Mouse (Mus musculus) heart, embryonic 12.5 days (tissue): ENCODE results near the gene Pip5k1a. TPM values are rescaled to one million over a fixed set of nuclear protein-coding genes. Genes with fewer than 3 reads are reported as not detected.
"Not testable (repeated sequence)": the region's sequence is repeated elsewhere in the genome, so short reads cannot be mapped to it uniquely, and the experiment has no call there.

Experiments used
- ATAC-seq: fragments of 200-750 bp; cut with Nextera tagmentation; 2 replicates; pipeline ENCODE4 v1.8.0; 2017; ENCODE audit warnings: moderate TSS enrichment, moderate library complexity; ENCODE audit not compliant: insufficient number of reproducible peaks, low FRiP score
- H3K27ac ChIP-seq: fragments of 300-500 bp; sonication (generic); 2 replicates; pipeline ENCODE4 v1.5.1; 2016; ENCODE audit warnings: mild to moderate bottlenecking, moderate library complexity; ENCODE audit not compliant: poor library complexity, severe bottlenecking
- H3K27me3 ChIP-seq: fragments of 300-500 bp; sonication (generic); replicated peaks from 2 replicates; pipeline ENCODE4 v1.6.1; 2016; ENCODE audit warnings: mild to moderate bottlenecking, moderate library complexity
- H3K36me3 ChIP-seq: fragments of 300-500 bp; sonication (generic); 2 replicates; pipeline ENCODE4 v1.6.1; 2016; ENCODE audit warnings: mild to moderate bottlenecking, moderate library complexity
- H3K4me1 ChIP-seq: fragments of 300-500 bp; sonication (generic); replicated peaks from 2 replicates; pipeline ENCODE4 v1.6.1; 2016; ENCODE audit warnings: mild to moderate bottlenecking
- H3K4me2 ChIP-seq: fragments of 300-500 bp; sonication (generic); 2 replicates; pipeline ENCODE4 v1.6.1; 2016; ENCODE audit warnings: mild to moderate bottlenecking, moderate library complexity
- H3K4me3 ChIP-seq: fragments of 300-500 bp; sonication (generic); 2 replicates; pipeline ENCODE4 v1.5.1; 2016; ENCODE audit warnings: mild to moderate bottlenecking
- H3K9ac ChIP-seq: fragments of 300-500 bp; sonication (generic); 2 replicates; pipeline ENCODE4 v1.6.1; 2016; ENCODE audit warnings: mild to moderate bottlenecking, moderate library complexity
- H3K9me3 ChIP-seq: fragments of 300-500 bp; sonication (generic); replicated peaks from 2 replicates; pipeline ENCODE4 v1.6.1; 2016; ENCODE audit warnings: mild to moderate bottlenecking, moderate library complexity
- WGBS: fragments of 180-500 bp; shearing (Covaris S2); methylation state at CpG from one replicate; pipeline ENCODE4 v1.1.7; 2016; 5-methylcytosine and 5-hydroxymethylcytosine counted together
- polyA plus RNA-seq: library from polyadenylated mRNA; unstranded; fragments of >200 nt; fragmentation: Nextera tagmentation; extraction: Ambion mirVana; gene quantifications from 2 replicates; pipeline ENCODE4 v1.2.1, GENCODE M21; 2016

Gene Pip5k1a
- polyA plus RNA-seq, 1 experiment from 2014 or later: 18.2 TPM

DNA sequence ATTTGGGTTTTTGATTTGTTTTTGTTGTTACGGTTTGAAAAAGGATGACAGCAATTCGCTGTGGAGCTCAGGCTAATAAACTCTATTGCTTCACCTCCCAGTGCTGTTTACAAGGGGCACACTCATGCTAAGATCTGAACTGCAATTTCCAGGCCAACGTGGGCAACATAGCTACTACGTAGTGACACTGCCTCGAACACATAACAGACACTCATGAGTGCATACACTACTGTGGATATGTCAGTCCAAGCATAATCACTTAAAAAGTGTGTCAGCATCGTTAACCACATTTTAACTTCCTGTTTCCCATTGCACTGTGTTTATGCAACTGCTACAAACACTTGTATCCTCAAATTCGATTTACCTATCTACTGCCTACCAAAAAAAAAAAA is 63.9 kb downstream of the Pip5k1a start:
- Histone ChIP-seq H3K9ac (peak overlapping the region; percentile 38; the same call in 1 of the 2 replicates), H3K36me3 (peaks cover 10% of the 10 kb centered on the region; the same call in 1 of the 2 replicates), H3K4me1 (peaks cover 7% of the 10 kb centered on the region), H3K27ac (peak overlapping the region; percentile 64; the same call in 1 of the 2 replicates), H3K9me3 (no peaks in the 10 kb centered on the region), H3K27me3 (no peaks in the 10 kb centered on the region), H3K4me2 (peak overlapping the region; percentile 64), H3K4me3 (peak overlapping the region; percentile 82)
- 26% methylated on average over 7 of the region's 7 CpGs for WGBS
- ATAC-seq: peak; percentile 14; the same call in 1 of the 2 replicates

- H3K27me3 ChIP-seq: no peaks in the 10 kb centered on the region
- ATAC-seq: peak; percentile 98
- WGBS: under 1% methylated on average over 36 of the region's 36 CpGs
- peak within 1 kb of the TSS; percentile 85 for H3K9ac ChIP-seq
- no peaks in the 10 kb centered on the region for H3K9me3 ChIP-seq
- H3K36me3 ChIP-seq: peaks cover 12% of the 10 kb centered on the region; the same call in 1 of the 2 replicates
- H3K27ac ChIP-seq: peak within 1 kb of the TSS; percentile 70
- peaks cover 7% of the 10 kb centered on the region for H3K4me1 ChIP-seq
- peak within 1 kb of the TSS; percentile 82 for H3K4me3 ChIP-seq
- H3K4me2 ChIP-seq: peak within 1 kb of the TSS; percentile 73
These were observed 64.4 kb downstream of the Pip5k1a start, which contains the start of gene Psmd4 for GRCm38 (mm10) chr3:95042166-95042837. Gene Psmd4 (minus strand): TSS chr3:95042614.

DNA sequence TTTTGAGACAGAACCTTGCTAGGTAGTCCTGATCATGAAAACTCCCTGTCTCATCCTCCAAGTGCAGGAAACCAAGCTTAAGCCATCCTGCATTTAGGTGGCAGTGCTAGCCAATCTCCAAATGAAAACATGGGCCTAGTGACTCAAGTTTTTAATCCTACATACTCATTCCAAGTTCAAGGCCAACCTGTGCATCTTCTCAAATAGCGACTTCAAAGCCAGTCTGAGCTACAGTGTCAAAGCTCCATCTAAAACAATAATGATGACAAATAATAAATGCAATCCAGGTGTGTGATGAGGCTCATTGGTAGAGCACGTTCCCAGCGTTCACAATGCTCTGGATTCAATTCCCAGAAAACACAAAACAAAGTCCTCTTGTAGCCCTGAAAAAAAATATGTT is 65.1 kb downstream of the Pip5k1a start:
- H3K4me1 ChIP-seq: peaks cover 7% of the 10 kb centered on the region
- peak overlapping the region; percentile 73 for H3K4me2 ChIP-seq
- 15% methylated on average over 3 of the region's 3 CpGs for WGBS
- H3K9ac ChIP-seq: peak overlapping the region; percentile 85
- H3K9me3 ChIP-seq: no peaks in the 10 kb centered on the region
- no peaks in the 10 kb centered on the region for H3K27me3 ChIP-seq
- peaks cover 18% of the 10 kb centered on the region for H3K36me3 ChIP-seq
- no peak for ATAC-seq
- no peak overlapping the region for H3K27ac ChIP-seq
- H3K4me3 ChIP-seq: peak overlapping the region; percentile 82

GRCm38 (mm10) chr3:95029953-95030352 is 76.8 kb downstream of the Pip5k1a start:
- H3K4me3 ChIP-seq: no peak overlapping the region
- H3K9ac ChIP-seq: no peak overlapping the region
- peaks cover 50% of the 10 kb centered on the region for H3K36me3 ChIP-seq
- H3K4me1 ChIP-seq: peaks cover 22% of the 10 kb centered on the region
- no peaks in the 10 kb centered on the region for H3K9me3 ChIP-seq
- H3K27ac ChIP-seq: no peak overlapping the region
- no peak overlapping the region for H3K4me2 ChIP-seq
- no peak for ATAC-seq
- 71% methylated on average over 3 of the region's 3 CpGs for WGBS
- no peaks in the 10 kb centered on the region for H3K27me3 ChIP-seq

DNA sequence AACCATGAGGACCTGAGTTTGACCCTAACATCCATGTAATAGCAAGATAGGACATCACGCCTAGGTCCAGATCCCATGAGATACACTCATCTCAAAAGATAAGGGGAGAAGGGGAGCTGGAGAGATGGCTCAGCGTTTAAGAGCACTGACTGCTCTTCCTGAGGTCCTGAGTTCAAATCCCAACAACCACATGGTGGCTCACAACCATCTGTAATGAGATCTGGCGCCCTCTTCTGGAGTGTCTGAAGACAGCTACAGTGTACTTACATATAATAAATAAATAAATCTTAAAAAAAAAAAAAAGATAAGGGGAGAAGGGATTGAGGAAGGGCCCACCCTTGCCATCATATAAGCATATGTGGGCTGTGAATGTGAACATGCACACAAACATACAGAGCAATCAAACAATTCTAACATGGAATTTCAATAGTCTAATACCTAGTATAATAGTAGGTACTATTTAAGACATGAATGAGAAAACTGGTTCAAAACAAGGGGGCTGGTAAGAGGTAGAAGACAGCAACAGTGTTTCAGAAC is 77.4 kb downstream of the Pip5k1a start:
- H3K4me3 ChIP-seq, H3K4me2 ChIP-seq, H3K9ac ChIP-seq, ATAC-seq, H3K27me3 ChIP-seq, H3K9me3 ChIP-seq, H3K27ac ChIP-seq: not testable (repeated sequence)
- 62% methylated on average over 3 of the region's 3 CpGs for WGBS
- H3K36me3 ChIP-seq: peaks cover 44% of the 10 kb centered on the region
- peaks cover 28% of the 10 kb centered on the region for H3K4me1 ChIP-seq

GRCm38 (mm10) chr3:95028603-95029002 is 78.1 kb downstream of the Pip5k1a start:
- no peak for ATAC-seq
- Histone ChIP-seq H3K36me3 (peaks cover 38% of the 10 kb centered on the region), H3K4me2 (no peak overlapping the region), H3K4me1 (peaks cover 31% of the 10 kb centered on the region), H3K27me3 (no peaks in the 10 kb centered on the region), H3K4me3 (no peak overlapping the region), H3K27ac (no peak overlapping the region), H3K9ac (no peak overlapping the region), H3K9me3 (no peaks in the 10 kb centered on the region)
- WGBS: 77% methylated on average over 3 of the region's 3 CpGs

DNA sequence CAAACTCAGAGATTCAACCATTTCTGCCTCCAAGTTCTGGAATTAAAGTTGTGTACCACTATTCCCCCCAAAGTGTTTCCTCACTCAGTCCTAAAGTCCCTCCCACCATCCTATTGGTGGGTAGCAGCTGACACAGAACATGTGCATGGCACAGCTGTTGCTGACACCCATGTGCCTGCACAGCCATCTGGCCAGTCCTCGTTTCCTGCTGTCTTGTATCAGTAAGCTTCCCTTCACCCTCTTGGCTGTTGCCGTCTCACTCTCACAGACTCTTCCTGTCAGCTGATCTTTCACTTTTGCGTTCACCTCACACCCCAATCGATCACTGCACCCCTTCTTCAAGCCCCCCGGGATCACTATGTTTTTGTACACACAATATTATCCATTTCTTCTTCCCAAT is 79.0 kb downstream of the Pip5k1a start:
- WGBS: 43% methylated on average over 5 of the region's 5 CpGs
- ATAC-seq: no peak
- Histone ChIP-seq H3K36me3 (peaks cover 29% of the 10 kb centered on the region), H3K9ac (no peak overlapping the region), H3K9me3 (no peaks in the 10 kb centered on the region), H3K27ac (0 out of 2 replicates have a peak overlapping the region, but pooled peaks have one; percentile 42), H3K27me3 (no peaks in the 10 kb centered on the region), H3K4me3 (no peak overlapping the region), H3K4me1 (peaks cover 35% of the 10 kb centered on the region), H3K4me2 (no peak overlapping the region)

- 67% methylated on average over 5 of the region's 5 CpGs for WGBS
- Histone ChIP-seq H3K4me1 (peaks cover 35% of the 10 kb centered on the region), H3K4me3 (no peak overlapping the region), H3K27me3 (no peaks in the 10 kb centered on the region), H3K9ac (no peak overlapping the region), H3K4me2 (no peak overlapping the region), H3K36me3 (peaks cover 24% of the 10 kb centered on the region), H3K9me3 (no peaks in the 10 kb centered on the region), H3K27ac (no peak overlapping the region)
- no peak for ATAC-seq
These were observed 79.6 kb downstream of the Pip5k1a start for GRCm38 (mm10) chr3:95027057-95027645.

DNA sequence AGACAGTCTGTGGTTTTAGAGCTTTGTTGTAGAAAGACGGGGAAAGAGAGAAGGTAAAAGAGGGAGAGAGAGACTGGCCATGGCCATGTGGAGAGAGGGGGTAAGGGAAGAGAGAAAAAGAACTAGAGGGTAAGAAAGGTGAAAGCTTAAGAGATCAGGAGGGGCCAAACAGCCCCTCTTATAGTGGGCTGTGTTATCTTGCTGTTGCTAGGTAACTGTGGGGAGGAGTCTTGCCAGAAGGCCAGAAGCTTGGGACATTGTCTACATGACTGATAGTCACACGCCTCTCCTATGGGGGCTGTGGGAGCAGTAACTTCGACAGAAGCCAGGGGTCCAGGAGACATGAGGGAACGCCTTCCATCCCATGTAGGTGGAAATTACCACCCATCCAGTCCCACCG is 81.5 kb downstream of the Pip5k1a start:
- ATAC-seq: no peak
- H3K4me2 ChIP-seq: peak overlapping the region; percentile 66
- no peaks in the 10 kb centered on the region for H3K27me3 ChIP-seq
- peaks cover 35% of the 10 kb centered on the region for H3K4me1 ChIP-seq
- H3K4me3 ChIP-seq: peak overlapping the region; percentile 31
- WGBS: 28% methylated on average over 5 of the region's 5 CpGs
- peak overlapping the region; percentile 69 for H3K27ac ChIP-seq
- peaks cover 6% of the 10 kb centered on the region for H3K36me3 ChIP-seq
- H3K9ac ChIP-seq: peak overlapping the region; percentile 60; the same call in 1 of the 2 replicates
- no peaks in the 10 kb centered on the region for H3K9me3 ChIP-seq

DNA sequence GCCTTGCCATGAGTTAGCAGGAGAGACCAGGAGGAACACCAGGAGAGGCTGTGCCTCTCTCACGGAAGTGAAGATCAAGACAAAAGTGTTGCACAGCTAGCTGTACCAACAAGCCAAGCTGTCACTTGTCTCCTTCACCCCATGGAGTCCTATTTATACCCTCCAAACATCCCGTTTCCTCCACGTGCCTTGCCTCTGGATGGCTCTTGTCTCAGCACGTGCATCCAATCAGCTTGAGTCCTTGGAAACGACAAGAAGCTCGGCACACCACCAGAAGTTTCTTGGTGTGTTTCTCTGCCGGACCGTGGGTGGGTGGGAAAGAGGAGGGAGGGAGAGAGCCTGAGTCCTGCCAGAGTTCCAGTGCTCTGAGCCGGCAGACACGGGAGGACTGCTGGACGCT is 82.2 kb downstream of the Pip5k1a start:
- WGBS: 11% methylated on average over 11 of the region's 11 CpGs
- no peaks in the 10 kb centered on the region for H3K9me3 ChIP-seq
- H3K4me2 ChIP-seq: peak overlapping the region; percentile 66
- H3K27ac ChIP-seq: peak overlapping the region; percentile 69
- ATAC-seq: peak; percentile 73
- H3K4me3 ChIP-seq: peak overlapping the region; percentile 31
- H3K36me3 ChIP-seq: peaks cover 3% of the 10 kb centered on the region; the same call in 1 of the 2 replicates
- H3K27me3 ChIP-seq: no peaks in the 10 kb centered on the region
- H3K4me1 ChIP-seq: peaks cover 35% of the 10 kb centered on the region
- H3K9ac ChIP-seq: peak overlapping the region; percentile 60; the same call in 1 of the 2 replicates

- not testable (repeated sequence) for H3K9me3 ChIP-seq, H3K27me3 ChIP-seq, H3K4me3 ChIP-seq, ATAC-seq, H3K4me2 ChIP-seq, H3K9ac ChIP-seq, H3K36me3 ChIP-seq, H3K27ac ChIP-seq
- WGBS: 94% methylated on average over 5 of the region's 5 CpGs
- peaks cover 35% of the 10 kb centered on the region for H3K4me1 ChIP-seq
These were observed 85.8 kb downstream of the Pip5k1a start for GRCm38 (mm10) chr3:95020956-95021355.
